Mouse (Mus musculus): ENCODE results near the gene Grin2a.

DNA sequence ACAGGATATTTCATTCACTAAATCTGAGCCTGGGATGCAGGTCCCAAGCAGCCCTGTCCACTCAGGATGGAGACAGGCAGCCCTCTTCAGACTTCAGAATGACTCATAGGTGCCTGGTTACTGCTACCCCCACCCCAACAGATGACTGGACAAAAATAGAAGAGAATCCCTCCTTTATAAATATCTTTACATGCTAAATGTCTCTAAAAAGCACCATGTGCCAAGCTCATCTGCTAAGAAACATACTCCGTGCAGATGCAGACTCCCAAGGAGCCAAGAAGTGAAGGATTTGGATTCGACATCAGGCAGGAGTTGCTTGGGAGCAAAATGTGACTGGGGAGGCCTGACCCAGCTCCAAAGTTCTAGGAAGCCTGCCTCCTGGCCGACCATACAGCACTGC lies 46.1 kb downstream of the Grin2a start:
- no peak for TF ChIP-seq CTCF (IDR thresholded peaks at IDR 0.05; ENCODE audit: borderline replicate concordance, control insufficient read depth, extremely low read depth, insufficient read depth, low read length, poor library complexity)
- TF ChIP-seq POLR2A (IDR thresholded peaks at IDR 0.05; ENCODE audit: control insufficient read depth, extremely low read depth, insufficient read depth, low read length, poor library complexity) = no peak
